Mouse (Mus musculus) heart, adult 9 months (tissue): Measurements from ENCODE around the gene Tcap.
"Not testable (repeated sequence)": the region's sequence is repeated elsewhere in the genome, so short reads cannot be mapped to it uniquely, and the experiment has no call there.

Source experiments
- DNase-seq, 2 experiments: peaks; one replicate each; pipeline ENCODE4 v3.0.0; 2022; ENCODE audit warnings: low spot score in 2 of 2

Tcap gene

DNA sequence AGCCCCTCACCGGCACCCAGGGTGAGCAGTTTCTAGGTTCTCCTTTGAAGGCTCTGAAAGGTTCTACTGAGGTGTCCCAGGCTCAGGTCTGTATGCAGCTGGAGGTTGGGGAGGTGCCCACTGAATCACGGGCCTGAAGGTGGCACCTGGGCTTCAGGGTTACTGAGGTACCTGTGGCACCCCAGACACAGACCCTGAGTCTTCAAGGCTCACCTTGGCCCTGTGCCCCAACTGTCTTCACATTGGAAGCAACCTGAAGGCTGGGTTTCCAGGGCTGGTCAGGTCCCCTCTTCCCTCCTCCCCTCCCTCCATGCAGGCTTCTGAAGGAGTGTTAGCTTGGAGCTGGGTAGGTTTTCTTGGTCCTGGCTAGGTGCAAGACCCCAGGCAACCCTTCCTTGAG lies 2.0 kb upstream of the Tcap start:
- no peak for DNase-seq

DNA sequence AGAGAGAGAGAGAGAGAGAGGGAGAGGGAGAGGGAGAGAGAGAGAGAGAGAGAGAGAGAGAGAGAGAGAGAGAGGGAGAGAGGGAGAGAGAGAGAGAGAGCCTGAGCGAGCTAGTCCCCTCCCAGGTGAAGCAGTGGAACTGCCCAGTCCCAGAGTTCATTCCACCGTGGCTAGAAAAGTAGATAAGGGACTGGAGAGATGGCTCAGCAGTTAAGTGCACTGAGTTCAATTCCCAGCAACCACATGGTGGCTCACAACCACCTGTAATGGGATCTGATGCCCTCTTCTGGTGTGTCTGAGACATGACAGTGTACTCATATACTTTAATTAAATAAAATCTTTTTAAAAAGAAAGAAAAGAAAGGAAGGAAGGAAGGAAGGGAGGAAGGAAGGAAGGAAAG lies 1.2 kb upstream of the Tcap start:
- not testable (repeated sequence) for DNase-seq

DNA sequence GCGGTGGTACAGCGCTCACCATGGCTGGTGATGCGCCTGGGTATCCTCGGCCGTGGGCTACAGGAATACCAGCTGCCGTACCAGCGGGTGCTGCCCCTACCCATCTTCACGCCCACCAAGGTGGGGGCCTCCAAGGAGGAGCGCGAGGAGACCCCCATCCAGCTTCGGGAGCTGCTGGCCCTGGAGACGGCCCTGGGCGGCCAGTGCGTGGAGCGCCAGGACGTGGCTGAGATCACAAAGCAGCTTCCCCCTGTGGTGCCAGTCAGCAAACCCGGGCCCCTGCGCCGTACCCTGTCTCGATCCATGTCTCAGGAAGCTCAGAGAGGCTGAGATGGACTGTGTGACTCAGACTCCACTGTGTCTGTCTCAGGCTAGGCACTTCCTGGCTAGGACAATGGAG lies 605 bp downstream of the Tcap start:
- DNase-seq, result no peak

DNA sequence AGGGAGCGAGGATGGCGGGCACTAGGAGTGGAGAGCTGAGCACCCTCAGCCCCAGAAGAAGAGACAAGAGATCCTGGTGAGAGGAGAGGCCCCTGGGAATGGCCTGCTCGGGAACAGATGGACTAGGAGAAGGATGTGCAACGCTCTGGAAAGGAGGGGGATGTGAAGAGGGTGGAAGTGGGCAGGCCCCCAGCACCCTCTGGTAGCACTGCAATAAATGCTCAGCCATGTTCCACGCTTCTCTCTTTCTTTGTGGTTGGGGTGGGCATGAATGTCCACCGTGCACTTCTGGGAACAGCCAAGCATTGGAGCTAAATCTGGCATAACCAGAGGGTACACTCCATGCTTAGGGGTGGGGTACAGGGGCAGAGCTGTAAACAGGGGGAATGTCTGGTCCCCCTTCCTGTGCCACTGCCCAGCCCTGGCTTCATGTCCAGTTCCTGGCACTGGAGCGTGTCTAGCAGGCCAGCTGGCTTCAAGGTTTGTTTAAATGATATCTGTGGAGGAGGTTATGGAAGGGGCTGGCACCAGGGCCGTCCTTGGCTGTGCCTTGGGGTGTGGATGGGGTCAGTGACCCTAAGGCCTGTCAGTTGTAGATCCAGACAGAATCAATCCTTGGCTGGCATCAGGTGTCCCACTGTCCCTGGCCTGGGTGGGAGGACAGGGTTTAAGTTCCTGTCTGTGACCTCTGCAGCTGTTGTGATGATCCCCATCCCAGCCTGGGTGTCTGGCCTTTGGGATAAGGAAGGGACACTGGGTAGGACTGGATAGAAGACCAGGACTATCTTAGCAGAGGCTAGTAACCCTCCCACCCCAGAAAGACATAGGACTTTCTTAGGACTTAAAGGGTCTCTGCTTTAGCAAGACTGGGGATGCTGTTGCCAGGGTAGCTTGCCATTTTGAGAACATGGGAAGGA lies 1.4 kb downstream of the Tcap start:
- peak; percentile 62 to 72 for DNase-seq

DNA sequence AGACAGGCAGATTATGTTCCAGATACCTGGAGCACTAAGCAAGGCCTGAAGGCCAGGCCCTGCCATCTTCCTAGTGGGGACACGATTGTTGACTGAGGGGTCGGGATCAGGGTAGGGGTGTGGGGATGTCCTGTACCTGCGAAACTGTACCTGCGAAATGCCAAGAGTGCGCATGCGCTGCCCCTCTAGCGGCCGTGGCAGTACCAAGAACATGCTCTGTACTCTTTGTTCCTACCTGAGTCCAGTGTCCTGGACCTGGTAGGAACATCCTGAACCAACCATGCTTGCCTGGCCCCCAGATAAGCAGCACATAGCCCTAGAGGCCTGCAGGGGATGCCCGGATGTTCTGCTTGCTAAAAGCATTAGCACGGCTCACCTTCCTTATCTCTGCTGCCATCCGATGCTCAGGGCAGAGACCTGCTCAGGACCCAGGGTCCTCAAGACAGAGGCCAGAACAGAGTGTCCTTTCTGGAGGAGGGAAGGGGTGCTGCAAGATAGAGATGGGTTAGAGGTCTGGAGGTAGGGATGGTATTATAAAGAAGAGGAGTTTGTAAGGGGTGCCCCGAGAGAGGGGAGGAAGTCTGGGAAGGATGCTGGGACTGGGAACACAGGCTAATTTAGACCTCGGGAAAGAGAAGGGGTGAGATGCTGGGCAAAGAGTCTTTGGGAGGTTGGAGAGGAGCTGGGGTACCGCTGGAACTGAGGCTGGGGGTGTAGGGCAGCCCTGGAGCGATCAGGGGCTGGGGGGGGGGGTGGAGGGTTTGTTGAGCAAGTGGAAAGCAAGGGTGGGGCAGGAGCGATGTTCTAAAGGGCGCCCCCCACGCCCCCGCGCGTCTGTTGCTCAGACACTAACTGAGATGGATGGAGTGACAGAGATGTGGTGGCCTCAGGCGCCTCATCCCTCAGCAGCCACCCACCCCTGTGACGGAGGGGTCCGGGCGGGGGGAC lies 2.3 kb downstream of the Tcap start, which contains the start of gene Pnmt:
Gene Pnmt, plus strand, starts transcription at position 813 of the 948 bp plus-strand sequence.
- DNase-seq, result peak; percentile 61 to 66

DNA sequence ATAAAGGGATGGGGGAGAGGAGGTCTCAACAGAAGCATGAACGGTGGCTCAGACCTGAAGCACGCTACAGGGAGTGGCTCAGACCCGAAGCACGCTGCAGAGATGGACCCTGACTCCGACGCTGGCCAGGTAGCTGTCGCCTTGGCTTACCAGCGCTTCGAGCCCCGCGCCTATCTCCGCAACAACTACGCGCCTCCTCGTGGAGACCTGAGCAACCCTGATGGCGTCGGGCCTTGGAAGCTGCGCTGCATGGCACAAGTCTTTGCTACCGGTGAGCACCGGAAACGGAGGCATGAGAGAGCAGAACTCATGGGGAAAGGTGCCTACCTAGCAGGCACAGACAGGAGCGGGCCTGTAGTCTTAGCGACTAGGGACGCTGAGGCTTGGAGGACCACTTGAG lies 3.0 kb downstream of the Tcap start:
- DNase-seq, result no peak

DNA sequence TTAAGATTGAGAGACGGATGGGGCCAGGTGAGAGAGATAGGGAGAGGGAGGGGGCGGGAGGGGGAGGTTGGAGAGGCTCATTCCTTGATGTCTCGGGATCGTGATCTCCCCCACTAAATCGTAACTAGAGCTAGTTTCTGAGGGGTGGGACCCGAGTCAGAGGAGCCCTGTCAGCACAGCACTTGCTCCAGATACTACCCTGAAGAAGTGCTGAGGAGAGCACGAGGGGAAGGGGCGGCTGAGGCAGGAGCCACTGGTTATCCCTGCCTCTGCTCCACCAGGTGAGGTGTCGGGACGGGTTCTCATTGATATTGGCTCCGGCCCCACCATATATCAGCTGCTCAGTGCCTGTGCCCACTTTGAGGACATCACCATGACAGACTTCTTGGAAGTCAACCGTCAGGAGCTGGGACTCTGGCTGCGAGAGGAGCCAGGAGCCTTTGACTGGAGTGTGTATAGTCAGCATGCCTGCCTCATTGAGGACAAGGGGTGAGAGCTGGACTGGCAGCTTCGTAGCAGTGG lies 3.5 kb downstream of the Tcap start:
- no peak for DNase-seq

GRCm38 (mm10) chr11:98388282-98388681 lies 4.7 kb downstream of the Tcap start:
- DNase-seq, result no peak

GRCm38 (mm10) chr11:98389221-98389780 lies 5.7 kb downstream of the Tcap start:
- no peak for DNase-seq

- DNase-seq, result no peak
Observed at GRCm38 (mm10) chr11:98390141-98390540, 6.5 kb downstream of the Tcap start.

DNA sequence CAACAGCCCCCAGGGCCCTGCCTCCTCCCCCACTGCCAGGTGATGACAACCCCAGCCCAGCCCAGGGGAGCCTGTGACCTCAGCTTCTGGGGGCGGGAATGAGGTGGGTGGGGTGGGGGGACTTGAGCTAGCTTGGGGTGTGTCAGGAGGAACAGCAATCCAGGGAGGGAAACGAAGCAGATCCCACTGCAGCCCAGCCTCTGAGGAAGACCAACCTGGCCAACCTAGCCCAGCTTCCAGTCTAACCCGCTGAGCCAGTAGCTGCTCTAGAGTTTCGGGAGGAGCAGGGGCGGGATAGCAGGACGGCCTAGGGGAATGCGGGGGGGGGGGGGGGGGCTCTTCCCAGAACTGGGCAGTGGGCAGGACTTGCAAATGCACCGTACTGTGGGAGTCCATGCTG lies 8.4 kb downstream of the Tcap start:
- DNase-seq, result no peak

DNA sequence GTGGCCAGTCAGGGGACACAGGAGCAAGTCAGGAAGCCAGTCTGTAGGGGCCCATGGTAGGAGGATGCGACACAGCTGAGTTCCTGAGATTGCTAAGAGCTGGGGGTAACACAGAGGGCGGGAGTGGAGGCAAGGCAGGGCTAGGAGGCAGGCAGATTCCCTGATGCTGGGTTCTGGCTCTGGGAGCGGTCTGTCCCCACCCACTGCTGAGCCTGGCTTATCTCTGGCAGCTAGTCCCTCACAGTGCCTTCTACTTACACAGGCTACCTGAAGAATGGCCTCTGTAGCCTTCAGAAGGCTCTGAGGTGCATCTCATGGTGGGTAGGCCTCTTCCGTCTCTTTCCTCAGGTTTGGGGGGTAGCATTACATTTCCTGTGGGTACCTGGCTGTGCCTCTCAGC lies 9.0 kb downstream of the Tcap start:
- no peak for DNase-seq

GRCm38 (mm10) chr11:98393317-98393716 lies 9.7 kb downstream of the Tcap start:
- DNase-seq, result peak in 1 of 2 experiments; percentile 53

DNA sequence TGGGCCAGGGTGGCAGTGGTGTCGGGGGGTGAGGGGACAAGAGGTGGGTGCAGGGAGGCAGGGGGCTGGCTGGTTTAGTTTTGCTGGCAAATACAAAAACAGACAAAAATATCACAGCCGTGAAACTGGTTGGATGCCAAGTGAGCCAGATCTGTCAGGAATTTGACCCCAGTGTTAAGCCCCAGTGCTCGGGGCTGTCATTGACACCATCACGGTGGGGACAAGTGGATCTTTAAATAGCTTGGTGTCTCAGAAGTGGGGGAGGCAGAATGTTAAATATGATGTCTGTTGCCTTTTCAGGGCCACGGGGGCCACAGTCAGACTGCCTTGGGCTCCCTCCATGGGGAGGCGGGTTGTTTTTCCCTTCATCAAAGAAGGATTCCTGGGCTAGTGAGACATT lies 10.7 kb downstream of the Tcap start:
- DNase-seq, result peak; percentile 70 to 72

DNA sequence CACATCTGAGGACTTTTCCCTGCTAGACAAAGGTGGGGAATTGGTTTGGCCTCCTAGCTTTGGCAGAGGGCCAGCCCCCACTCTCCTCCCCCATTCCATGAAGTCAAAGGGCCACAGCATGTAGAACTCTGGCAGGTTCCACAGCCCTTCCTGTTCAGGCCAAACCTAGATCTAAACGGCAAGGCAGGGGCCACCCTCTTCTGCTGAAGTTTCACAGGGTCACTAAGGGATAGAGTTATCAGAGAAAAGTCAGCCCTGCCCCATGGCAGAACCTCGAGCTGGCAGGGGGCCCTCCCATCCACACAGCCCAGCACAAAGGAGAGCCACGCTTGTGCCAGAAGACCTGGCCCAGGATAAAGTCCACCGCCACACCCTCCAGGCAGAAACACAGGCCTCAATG lies 11.4 kb downstream of the Tcap start:
- DNase-seq, result peak; percentile 74 to 77

GRCm38 (mm10) chr11:98397946-98398345 lies 14.3 kb downstream of the Tcap start:
- DNase-seq, result no peak

- peak; percentile 88 for DNase-seq
Observed at GRCm38 (mm10) chr11:98400161-98400726, 16.6 kb downstream of the Tcap start, which contains the start of gene Pgap3. Gene Pgap3 (minus strand): TSS chr11:98400490.

GRCm38 (mm10) chr11:98400816-98401215 lies 17.2 kb downstream of the Tcap start:
- no peak for DNase-seq

GRCm38 (mm10) chr11:98406621-98407020 lies 23.0 kb downstream of the Tcap start:
- DNase-seq, result no peak

DNA sequence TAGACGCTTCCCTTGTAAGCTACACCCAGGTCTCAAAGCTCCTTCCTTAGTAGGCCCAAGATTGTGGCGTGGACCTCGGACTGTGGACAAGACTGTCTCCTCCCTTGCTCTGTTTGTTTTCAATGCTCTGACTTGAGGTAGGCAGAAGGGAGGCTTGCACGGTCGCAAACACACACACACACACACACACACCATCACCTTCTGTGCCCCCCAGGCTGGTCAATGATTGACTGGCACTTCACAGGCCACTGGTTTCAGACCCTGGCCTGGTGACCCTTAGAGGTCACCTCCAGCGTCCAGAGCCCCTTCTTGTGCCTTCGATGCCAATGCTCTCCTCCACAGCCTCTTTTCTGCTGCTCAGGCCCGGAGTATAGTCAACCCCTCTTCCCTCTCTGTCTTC lies 25.3 kb downstream of the Tcap start:
- no peak for DNase-seq

DNA sequence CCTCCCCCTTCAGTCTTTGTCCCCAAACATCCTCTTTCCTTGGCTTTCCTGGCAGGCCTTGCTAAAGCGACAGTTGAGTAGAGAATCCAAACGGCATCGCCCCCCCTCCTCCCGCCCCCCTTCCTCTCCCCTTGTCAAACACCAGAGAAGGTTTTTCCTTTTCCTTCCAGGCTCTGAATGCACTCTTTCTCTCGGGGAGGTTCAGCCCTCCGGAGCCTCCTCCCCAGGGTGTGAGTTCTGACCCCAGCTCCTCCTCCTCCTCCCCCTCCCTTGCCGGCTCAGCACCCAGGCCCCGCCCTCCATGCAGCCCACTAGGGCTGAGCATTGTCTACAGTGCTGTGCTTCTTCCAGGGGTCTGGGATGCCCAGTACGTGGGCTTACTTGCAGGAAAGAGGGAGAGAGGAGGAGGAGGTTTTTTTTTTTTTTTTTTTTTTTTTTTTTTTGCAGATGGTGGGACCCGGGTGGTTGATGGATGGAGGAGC lies 25.8 kb downstream of the Tcap start:
- no peak for DNase-seq
